Mouse (Mus musculus): ENCODE data around the gene Tor4a.

The Tor4a gene

DNA sequence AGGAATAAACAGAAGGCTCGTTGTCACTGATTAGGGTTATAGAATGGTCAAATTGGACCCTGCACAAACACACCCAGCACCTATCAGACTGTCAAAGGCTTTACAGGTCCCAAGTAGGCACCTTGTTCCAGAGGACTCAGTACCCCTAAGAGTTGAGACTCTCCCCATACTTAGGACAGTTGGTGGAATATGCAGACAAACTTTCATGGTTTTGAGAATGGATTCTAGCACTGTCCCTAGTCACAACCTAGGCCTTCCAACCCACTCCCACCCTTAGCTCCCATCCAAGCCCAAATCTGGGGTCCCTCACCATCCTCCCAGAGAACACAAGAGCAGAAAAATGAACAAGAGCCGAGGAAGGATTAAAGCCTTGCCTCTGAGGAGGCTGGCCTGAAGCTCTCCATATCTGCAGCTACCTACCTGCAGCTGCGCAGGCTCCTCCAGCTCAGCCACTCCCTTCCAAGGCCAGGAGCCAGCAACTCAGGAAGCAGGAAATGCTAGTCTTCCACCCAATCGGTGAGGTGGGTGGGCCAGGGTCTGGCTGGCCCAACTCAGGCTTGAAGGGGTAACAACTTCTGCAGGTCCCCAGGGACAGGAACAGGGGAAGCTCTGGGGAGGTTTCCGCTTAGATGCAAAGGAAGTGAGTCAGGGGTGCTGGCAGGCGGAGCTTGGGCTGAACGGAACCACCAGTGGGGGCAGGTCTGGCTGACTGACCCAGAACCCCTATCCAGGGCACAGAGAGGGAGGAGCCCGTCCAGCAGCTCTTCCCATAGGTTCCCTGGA lies at the start of gene Tor4a:
Gene Tor4a (minus strand): TSS at position 715 of the 783 bp plus-strand sequence.
- DNase-seq (ENCODE audit: low read depth, low spot score), result no peak

DNA sequence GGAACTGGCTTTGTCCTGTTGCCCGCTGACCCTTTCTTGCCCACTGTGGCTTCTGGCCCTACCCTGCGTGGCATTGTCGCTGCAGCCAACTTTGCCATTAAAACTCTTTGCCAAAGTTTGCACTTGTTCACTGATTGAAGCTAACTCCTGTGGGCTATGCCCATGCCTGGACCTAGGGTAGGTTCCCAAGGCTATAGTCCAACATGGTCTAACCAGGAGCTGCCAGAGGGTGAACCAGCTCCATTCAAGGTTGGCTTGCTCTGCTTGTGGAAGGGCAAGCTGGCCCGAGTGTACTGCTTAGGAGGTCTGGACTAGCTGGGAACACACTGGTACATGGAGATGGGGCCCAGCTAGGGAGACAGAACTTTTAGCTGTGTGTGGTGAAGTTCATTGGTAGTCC lies 47.5 kb upstream of the Tor4a start:
- DNase-seq (ENCODE audit: low read depth, low spot score), result no peak

DNA sequence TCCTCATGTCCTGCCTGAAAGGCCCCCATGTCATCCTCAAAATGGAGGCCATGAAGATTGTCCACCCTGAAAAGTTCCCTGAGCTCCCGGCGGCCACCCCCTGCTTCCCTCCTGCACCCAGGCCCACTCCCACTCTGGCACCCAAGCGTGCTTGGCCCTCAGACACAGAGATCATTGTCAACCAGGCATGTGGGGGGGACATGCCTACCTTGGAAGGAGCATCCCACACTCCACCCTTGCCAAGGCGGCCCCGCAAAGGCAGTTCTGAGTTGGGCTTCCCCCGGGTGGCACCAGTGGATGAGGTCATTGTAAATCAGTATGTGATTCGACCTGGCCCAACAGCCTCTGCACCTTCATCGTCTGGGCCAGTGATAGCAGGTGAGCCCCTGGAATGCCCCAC lies 46.7 kb upstream of the Tor4a start:
- no peak for DNase-seq (ENCODE audit: low read depth, low spot score)

DNA sequence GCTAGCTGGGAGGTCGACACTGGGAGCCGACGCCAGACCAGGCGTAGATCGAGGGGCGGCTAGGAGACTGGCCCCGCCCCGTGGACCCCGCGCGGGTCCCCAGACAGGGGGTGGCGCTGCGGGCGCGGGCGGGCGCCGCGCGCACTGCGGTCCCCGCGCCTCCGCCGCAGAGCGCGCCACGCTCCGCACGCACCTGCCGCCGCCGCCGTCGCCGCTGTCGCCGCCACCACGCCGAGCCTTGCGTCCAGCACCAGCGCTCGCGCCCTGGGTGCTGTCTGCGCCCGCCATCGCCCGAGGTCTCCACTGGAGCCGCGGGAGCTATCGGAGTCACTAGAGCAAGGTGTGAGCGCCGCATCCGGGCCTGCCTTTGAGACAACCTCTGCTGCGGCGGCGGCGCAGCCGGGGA lies 45.4 kb upstream of the Tor4a start, which contains the start of the genes Rnf208 and Cysrt1:
Gene Rnf208 (plus strand): TSS at position 155 of the 406 bp plus-strand sequence.
Gene Cysrt1 (minus strand): TSS at position 352 of the 406 bp plus-strand sequence.
- no peak for DNase-seq (ENCODE audit: low read depth, low spot score)

DNA sequence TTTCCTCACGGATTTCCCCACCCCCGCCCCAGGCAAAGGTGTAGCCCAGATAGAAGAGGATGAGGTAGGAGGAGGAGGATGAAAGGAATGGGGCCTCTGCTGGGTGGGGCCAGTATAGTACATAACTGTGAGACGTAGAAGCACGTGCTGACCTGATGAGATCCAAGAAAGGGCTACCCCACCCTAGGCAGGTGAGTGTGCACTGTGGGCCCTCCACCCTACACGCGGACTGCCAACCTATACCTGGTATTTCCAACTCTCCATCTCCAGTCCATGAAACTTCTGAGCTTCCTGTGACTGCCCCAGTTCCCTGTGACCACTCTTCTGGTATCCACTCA lies 44.7 kb upstream of the Tor4a start:
- no peak for DNase-seq (ENCODE audit: low read depth, low spot score)

DNA sequence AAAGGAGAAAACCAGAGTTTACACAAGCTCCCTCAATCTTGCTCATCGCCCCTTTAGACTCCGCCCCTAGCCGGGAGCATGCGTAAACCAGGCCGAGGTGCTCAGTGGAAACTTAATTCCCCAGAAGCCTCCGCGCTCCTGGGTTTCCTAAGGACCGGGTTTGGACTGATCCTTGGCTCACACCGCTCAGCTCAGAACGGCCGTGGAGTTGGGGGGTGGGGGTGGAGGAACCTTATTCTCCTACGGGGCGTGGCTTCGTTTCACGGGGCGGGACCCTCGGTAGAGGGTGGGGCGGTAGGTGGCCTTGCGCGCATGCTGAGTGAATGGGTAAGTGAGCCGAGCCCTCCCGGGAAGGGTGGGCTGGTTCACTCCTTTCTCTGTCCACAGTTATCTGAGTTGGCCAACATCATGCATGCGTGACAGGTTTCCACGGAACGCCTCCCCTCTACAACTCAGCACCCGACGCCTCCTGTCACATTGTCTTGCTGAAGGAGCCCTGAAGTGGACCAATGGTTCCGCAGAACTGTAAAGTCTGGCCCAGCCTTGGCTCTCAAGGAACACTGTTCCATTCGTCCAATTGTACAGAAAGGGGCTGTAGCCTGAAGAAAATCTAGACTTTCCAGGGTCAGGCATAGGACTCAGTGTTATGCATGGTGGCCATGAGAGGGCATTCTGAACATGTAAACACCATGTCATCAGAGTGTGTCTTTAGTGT lies 44.2 kb upstream of the Tor4a start:
- DNase-seq (ENCODE audit: low read depth, low spot score), result peak; percentile 71

DNA sequence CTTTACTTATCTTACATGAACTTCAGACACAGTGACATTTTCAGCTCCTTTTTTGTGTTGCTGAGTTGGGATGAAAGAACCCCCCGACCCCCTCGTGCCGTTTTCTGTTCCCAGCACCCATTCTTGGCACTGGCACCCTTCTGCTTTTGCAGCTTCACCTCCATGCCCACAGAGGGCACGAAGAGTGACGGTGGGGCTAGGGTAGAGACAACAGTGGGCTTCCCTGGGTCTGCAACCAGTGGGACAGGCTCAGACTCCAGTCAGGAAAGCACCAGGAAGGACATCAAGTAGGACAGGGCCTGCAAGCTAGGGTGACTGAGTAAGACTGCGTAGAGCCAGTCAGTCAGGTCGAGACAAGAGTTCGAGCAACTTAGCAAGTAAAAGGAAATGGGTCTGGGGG lies 43.6 kb upstream of the Tor4a start:
- no peak for DNase-seq (ENCODE audit: low read depth, low spot score)

DNA sequence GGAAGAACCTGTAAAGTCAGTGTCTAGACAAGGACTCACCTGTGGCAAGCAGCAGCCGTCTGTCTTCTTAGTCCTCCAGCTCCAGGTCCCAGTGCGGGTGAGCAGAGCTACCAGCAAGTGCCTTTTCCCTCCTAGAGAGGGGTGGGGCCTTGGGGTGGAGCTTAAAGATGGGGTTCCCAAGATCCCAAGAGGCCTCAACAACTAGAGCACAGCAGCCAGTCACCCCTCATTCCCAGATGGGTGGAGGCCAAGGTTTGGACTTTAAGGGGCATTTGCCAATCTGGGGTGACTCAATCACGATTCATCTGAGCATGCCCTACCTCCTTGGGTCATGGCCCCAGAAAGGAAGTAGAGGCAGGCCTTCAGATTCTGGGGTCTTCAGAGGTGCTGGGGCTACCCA lies 43.1 kb upstream of the Tor4a start:
- no peak for DNase-seq (ENCODE audit: low read depth, low spot score)

DNA sequence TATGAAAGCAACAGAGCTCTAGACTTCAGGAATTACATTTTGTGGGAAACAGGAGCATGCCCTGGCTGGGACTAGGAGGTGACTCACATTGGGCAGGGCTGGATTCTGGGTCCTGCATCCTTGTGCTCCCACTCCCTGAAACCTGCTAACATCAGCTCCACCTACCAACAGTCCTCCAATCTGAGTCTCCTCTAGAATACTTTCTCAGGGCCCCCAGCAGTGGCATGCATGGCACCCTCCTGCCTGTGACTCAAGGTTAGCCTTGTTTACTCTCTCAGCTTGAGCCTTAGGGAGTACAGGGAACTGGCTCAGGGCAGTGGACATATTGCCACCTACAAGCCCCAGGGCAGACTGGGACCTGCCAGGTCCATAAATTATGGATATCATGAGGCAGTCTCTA lies 41.4 kb upstream of the Tor4a start:
- DNase-seq (ENCODE audit: low read depth, low spot score), result no peak

DNA sequence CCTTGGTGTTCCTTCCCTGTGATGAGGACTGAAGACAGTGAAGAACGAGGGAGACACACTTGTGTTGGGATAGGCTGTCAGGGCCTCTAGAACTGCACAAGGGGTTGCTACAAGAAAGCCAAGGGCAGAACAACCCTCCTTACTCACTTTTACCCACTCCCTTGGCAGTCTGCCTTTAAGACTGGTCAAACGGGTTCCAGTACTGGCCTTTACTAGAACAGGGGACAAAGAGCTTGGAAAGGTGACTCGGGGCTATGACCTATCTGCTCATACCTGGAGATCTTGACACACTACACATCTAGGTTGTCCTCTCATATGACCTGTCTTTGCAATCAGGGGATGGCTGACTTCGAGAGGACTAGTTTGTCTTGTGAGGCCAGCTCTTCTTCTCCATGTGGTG lies 40.8 kb upstream of the Tor4a start:
- DNase-seq (ENCODE audit: low read depth, low spot score), result no peak

DNA sequence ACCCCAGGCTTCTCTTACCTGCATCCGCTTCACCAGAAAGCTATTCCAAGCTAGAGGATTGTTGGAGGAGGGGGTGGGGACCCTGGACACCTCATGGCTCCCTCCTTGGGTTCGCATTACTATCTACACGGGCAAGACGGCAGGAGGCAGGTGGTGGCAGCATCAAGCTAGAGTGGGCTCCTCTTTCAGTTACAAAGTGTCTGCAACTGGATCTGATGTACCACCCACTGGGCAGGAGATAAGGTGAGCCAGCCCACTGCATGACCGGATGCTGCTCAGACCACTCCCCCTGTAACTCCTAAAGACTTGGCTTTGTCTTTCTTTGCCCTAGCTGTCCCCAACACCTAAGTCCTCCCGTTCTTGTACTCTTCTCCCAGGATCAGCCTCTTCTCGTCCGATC lies 39.9 kb upstream of the Tor4a start, which contains the start of gene Rnf224:
Gene Rnf224 (minus strand): TSS at position 174 of the 400 bp plus-strand sequence.
- no peak for DNase-seq (ENCODE audit: low read depth, low spot score)

DNA sequence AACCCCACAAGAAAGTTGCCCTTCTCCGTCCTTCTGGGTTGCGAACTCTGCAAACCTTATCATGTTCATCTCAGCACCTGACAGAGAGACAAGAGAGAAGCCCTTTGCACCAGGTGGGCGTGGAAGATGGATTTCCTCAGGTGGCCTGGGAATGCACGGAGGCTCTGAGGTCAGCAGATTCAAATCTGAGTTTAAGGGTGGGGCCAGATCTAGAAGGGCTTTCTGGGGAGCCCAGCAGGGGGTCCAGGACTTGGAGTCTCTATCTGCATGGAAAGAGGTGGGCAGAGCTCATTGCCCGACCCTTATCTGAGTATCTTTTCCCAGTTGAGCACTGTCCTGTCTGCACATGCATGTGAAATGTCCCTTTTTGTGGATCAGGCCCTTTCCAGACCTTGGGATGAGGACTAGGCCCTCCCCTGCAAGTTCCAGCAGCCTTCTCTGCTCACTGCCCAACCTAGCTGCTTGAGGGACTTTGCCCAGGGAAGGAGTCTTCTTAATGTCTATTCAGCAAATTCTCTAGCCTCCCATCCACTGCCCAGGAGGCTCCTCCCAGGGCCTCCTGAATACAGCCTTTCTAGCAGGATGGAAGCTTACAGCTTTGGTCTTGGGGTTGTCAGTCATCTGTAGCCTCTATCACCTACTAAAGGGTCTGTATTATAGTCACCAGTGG lies 38.0 kb upstream of the Tor4a start:
- DNase-seq (ENCODE audit: low read depth, low spot score), result no peak

DNA sequence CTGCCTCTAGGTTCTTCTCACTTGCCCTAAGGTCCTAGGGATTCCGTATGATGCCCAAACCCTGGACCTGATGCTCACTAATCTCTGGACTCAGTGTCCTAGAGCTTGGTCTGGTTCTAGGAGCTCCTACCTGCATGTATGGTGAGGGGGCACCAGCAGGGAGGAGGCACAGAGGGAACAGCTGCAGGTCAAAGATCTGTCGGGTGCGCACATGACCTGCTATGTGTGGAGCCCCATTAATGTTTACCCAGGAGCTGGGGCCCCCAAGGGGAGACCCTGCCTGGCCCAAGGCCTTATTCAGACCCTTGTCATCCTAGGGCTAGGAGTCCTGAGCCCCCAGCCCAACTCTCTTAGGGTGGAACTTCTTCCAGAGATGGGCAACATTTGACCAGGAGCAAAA lies 37.4 kb upstream of the Tor4a start, which contains the start of gene Slc34a3:
Gene Slc34a3 (minus strand): TSS at position 315 of the 400 bp plus-strand sequence.
- no peak for DNase-seq (ENCODE audit: low read depth, low spot score)

DNA sequence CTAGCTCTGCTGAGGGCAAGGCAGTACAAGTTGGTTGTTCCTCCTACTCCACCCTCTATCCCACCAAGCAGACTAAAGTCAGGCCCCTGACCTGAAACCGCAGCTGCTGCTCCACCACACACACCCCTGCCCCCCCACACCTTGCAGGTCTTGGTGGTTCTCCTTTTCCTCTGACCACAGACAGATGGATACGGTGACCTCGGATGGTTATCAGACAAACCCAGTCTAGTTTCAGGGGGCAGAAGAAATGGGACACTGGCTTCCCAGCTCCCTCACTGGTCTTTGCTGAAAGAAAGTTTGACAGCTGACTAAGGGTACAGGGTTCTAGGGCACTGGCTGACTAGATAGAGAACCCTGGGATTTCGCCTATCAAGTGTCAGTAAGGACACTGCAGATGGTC lies 36.7 kb upstream of the Tor4a start:
- no peak for DNase-seq (ENCODE audit: low read depth, low spot score)

DNA sequence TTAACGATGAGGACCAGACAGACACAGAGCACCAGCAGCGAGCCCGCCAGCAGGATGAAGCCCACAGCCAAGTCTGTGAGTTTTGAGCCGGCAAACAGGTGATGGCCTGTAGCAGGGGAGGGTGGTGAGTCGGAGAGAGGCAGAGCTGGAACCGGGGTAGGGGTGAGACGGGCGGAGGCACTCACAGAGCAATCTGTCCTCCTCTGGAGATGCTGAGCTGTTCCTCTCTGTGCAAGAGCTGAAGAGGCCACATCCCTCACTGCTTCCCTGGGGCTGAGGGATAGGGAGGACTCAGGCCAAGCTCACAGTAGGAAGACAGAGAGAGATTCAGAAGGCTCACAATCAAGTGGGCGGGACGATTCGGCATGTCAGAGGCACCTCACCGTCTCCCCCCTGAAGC lies 34.4 kb upstream of the Tor4a start:
- DNase-seq (ENCODE audit: low read depth, low spot score), result no peak

DNA sequence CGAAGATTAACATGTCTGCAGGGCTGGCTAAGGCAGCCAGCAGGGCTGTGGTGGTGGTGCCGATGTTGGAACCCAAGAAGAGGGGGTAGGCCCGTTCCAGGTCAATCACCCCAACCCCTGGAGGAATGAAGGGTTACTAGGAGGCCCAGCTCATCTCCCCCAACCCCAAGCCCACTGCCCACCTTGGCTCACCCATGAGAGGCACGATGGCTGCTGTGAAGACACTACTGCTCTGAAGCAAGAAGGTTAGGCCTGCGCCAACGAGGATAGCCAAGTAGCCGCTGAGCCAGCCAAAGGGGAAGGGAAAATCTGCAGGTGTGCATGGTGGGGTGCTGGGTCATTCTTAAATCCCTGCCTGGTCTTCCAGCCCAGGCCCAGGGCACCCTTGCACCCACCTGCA lies 33.9 kb upstream of the Tor4a start:
- no peak for DNase-seq (ENCODE audit: low read depth, low spot score)

DNA sequence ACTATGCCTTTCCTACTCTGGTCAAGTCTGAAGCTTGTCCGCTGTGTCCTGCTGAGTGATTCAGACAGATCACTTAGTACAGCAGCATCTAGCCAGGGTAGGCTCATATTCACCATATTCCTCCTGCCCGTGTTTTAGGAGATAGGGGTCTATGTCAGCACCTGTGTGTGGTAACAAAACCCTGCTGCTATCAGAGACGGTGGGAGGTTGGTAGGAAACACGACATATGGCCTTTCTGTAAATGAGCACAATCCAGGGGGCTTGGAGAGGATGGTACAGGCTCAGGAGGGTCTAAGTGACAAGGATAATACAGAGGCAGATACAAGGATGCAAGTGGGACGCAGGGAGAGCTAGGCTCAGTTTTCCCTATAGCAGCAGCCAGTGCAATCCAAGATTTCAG lies 32.9 kb upstream of the Tor4a start:
- DNase-seq (ENCODE audit: low read depth, low spot score), result no peak

DNA sequence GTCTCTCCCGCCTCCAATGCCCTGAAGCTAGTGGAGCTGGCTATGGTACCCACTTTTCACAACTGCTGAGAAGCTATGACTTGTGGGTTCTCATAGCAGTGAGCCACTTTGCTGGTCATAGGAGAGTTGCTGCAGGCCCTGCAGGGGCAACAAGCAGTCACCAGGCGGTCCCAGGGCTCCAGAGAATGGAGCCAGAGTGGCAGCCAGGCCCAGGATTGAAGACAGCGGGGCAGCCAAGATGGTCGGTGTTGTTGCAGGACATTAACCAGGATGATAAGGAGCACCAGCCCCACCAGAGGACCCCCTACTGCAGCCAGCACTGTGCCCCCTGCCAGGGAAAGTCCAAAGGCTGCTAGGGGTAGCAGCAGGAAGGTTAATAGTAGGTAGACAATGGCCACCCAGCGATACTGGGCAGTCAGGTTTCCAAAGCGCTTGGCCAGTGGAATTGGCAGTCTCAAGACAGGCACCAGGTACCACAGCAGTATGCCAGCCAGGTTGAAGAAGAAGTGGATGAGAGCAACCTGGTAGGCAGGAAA lies 32.4 kb upstream of the Tor4a start:
- DNase-seq (ENCODE audit: low read depth, low spot score), result no peak

DNA sequence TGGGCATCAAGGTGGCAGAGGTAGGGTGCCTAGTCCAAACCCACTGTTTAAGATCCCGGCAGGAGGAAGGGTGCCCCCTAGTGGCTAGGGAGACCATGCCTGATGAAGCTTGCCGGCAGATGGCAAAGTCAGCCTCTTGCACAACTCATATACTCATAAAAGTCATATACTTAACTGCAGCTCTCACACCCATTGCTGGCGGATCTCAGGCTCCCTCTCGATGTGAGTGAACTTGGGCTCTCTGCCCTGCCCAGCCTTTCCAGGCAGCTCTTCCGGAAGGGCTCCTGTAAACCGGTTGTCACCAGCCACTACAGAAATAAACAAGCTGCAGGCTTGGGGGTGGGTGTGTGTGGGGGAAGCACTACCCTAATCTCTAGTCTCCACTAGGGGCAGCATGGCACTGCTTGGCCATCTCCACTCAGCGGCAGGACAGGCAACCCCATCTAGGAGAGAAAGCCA lies 31.8 kb upstream of the Tor4a start:
- peak; percentile 60 for DNase-seq (ENCODE audit: low read depth, low spot score)

DNA sequence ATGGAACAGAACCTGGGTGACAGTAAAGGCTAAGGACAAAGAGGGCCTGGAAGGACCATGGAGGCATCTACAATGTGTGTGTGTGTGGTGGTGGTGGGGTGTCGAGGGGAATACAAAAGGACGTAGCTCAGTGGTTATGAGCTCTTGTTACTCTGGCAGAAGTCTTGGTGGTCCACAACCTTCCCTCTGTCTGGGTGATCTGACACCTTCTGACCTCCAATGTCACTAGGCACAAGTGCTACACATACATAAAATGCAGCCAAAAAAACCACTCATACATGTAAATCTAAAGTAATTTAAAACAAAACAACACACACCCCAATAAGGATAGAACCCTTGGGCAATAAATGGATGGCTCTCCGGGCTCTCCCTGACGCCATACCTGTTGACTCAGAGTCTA lies 30.7 kb upstream of the Tor4a start:
- DNase-seq (ENCODE audit: low read depth, low spot score), result no peak

DNA sequence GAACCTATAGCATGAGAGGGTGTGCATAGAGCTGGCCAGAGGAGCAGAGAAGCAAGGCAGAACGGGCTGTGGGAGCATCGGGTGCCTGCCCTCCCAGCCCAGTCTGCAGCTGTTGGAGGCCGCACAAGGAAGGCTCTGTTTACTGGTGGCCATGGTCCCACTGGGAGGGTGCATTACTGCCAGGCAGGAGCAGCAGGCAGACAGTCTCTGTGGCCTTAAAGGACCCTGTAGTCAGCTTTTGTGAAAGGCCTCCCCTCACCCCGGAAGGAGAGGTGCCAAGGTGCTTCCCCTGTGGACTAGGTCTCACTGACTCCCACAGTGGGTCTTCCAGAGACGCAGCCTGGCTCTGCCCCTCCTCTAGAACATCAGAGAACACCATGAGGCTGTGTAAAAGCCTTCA lies 30.2 kb upstream of the Tor4a start:
- DNase-seq (ENCODE audit: low read depth, low spot score), result no peak

DNA sequence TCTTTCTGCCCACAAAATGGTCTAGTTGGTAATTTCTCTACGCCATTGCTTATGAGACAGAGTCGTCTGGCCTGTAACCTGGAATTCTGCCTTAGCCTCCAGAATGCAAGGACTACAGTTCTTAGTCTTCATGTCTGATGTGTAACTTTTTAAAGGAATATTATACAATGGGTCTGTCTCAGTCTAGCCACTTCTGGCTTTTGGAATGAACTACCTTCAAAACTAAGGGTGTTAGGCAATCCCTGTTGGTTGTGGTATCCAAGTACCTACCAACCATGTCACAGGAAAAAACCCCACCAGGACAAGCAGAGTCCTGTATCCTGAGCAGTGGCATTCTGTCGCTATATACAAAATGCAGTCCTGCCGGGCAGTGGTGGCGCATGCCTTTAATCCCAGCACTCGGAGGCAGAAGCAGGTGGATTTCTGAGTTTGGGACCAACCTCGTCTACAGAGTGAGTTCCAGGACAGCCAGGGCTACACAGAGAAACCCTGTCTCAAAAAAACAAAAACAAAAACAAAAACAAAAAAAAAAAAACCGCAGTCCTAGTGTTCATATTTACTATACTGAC lies 29.2 kb upstream of the Tor4a start:
- no peak for DNase-seq (ENCODE audit: low read depth, low spot score)

Measured in brain, embryonic 18.5 days (tissue).